Mouse (Mus musculus) lung, adult 2 months (tissue): ENCODE data around the gene Col4a6.

Experiments
- CTCF ChIP-seq: fragments of 200-500 bp; IDR thresholded peaks from 2 replicates; pipeline ENCODE4 v1.5.1; 2011; ENCODE audit warnings: mild to moderate bottlenecking, low read length, control low read depth; ENCODE audit not compliant: insufficient read depth
- POLR2A ChIP-seq: fragments of 200-500 bp; IDR thresholded peaks from 2 replicates; pipeline ENCODE4 v1.6.1; 2011; ENCODE audit warnings: low read depth, mild to moderate bottlenecking, control low read depth, low read length, borderline replicate concordance; ENCODE audit errors: extremely low read depth

- no peak for TF ChIP-seq POLR2A
- TF ChIP-seq CTCF: no peak
Measured at GRCm38 (mm10) chrX:141494545-141494944, 20.7 kb upstream of the Col4a6 start.
